Mouse (Mus musculus) intestine, postnatal 0 days (tissue): ENCODE data around the gene Ric3. TPM values are rescaled to one million over a fixed set of nuclear protein-coding genes. Genes with fewer than 3 reads are reported as not detected.

Source experiments
- ATAC-seq: fragments of 200-750 bp; cut with Nextera tagmentation; 2 replicates; pipeline ENCODE4 v1.8.0; 2017; ENCODE audit warnings: mild to moderate bottlenecking, moderate TSS enrichment, moderate library complexity
- H3K27ac ChIP-seq: fragments of 300-500 bp; sonication (generic); 2 replicates; pipeline ENCODE4 v1.5.1; 2014; ENCODE audit warnings: mild to moderate bottlenecking, low read depth, low read length, moderate library complexity
- H3K27me3 ChIP-seq: fragments of 300-500 bp; sonication (generic); replicated peaks from 2 replicates; pipeline ENCODE4 v1.6.1; 2014; ENCODE audit warnings: low read length, mixed read lengths; ENCODE audit not compliant: control insufficient read depth, insufficient read depth
- H3K36me3 ChIP-seq: fragments of 300-500 bp; sonication (generic); 2 replicates; pipeline ENCODE4 v1.6.1; 2014; ENCODE audit warnings: mild to moderate bottlenecking, moderate library complexity; ENCODE audit not compliant: control insufficient read depth, insufficient read depth
- H3K4me1 ChIP-seq: fragments of 300-500 bp; sonication (generic); replicated peaks from 2 replicates; pipeline ENCODE4 v1.6.1; 2014; ENCODE audit warnings: antibody characterized with exemption, low read length, mixed read lengths; ENCODE audit not compliant: control insufficient read depth, insufficient read depth
- H3K4me2 ChIP-seq: fragments of 300-500 bp; sonication (generic); replicated peaks from 2 replicates; pipeline ENCODE4 v1.6.1; 2014; ENCODE audit warnings: low read depth, mild to moderate bottlenecking, moderate library complexity
- H3K4me3 ChIP-seq: fragments of 300-500 bp; sonication (generic); 2 replicates; pipeline ENCODE4 v1.5.1; 2014; ENCODE audit warnings: low read depth, low read length
- H3K9ac ChIP-seq: fragments of 300-500 bp; sonication (generic); 2 replicates; pipeline ENCODE4 v1.6.1; 2014; ENCODE audit warnings: mild to moderate bottlenecking, low read depth, low read length
- H3K9me3 ChIP-seq: fragments of 300-500 bp; sonication (generic); 2 replicates; pipeline ENCODE4 v1.6.1; 2016; ENCODE audit warnings: mixed run types; ENCODE audit not compliant: control insufficient read depth
- CTCF ChIP-seq: sonication (generic); IDR thresholded peaks from 2 replicates; pipeline ENCODE4 v1.5.1; 2016; ENCODE audit warnings: low read depth, mild to moderate bottlenecking, control low read depth, antibody characterized with exemption, moderate library complexity
- WGBS: fragments of 180-500 bp; shearing (Covaris S2); extraction: QIAGEN DNeasy Blood & Tissue Kit; methylation state at CpG from one replicate; pipeline ENCODE4 v1.1.7; 2014; 5-methylcytosine and 5-hydroxymethylcytosine counted together
- polyA plus RNA-seq: library from polyadenylated mRNA; unstranded; fragments of >200 nt; fragmentation: Nextera tagmentation; extraction: Ambion mirVana; gene quantifications from 2 replicates; pipeline ENCODE4 v1.2.1, GENCODE M21; 2015

The Ric3 gene
- polyA plus RNA-seq, 1 experiment from 2014 or later, result 1.0 TPM

DNA sequence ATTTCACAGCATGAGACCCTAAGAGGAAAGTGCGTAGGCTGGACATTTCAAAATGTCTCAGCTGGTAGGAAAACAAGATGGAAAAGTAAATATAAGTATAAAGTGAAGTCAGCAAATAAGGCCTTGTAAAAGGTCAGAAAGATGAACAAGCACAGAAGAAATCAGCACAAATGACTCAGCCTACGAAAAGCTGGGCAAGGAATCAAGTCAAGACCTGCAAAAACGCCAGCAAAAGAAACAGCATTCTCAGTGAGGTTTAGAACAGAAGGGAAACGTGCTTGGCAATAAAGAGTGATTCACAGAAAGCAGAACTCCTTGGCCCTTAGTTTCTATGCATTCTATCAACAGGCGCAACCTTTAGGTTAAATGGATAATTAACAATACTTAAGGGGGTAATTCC is 10.8 kb downstream of the Ric3 start:
- WGBS, result 64% methylated on average over 5 of the region's 5 CpGs
- no peak overlapping the region for H3K4me3 ChIP-seq
- ATAC-seq, result no peak
- H3K9me3 ChIP-seq, result no peaks in the 10 kb centered on the region
- TF ChIP-seq CTCF, result no peak
- H3K27ac ChIP-seq, result no peak overlapping the region
- no peak overlapping the region for H3K4me2 ChIP-seq
- no peak overlapping the region for H3K9ac ChIP-seq
- H3K27me3 ChIP-seq, result no peaks in the 10 kb centered on the region
- no peaks in the 10 kb centered on the region for H3K4me1 ChIP-seq
- H3K36me3 ChIP-seq, result no peaks in the 10 kb centered on the region

- no peak overlapping the region for H3K9ac ChIP-seq
- no peaks in the 10 kb centered on the region for H3K4me1 ChIP-seq
- no peak overlapping the region for H3K4me2 ChIP-seq
- H3K4me3 ChIP-seq, result no peak overlapping the region
- WGBS, result 85% methylated on average over 4 of the region's 4 CpGs
- TF ChIP-seq CTCF, result no peak
- H3K9me3 ChIP-seq, result no peaks in the 10 kb centered on the region
- H3K27me3 ChIP-seq, result no peaks in the 10 kb centered on the region
- H3K27ac ChIP-seq, result no peak overlapping the region
- no peaks in the 10 kb centered on the region for H3K36me3 ChIP-seq
- no peak for ATAC-seq
These were observed 13.5 kb downstream of the Ric3 start for GRCm38 (mm10) chr7:109069641-109070040.

DNA sequence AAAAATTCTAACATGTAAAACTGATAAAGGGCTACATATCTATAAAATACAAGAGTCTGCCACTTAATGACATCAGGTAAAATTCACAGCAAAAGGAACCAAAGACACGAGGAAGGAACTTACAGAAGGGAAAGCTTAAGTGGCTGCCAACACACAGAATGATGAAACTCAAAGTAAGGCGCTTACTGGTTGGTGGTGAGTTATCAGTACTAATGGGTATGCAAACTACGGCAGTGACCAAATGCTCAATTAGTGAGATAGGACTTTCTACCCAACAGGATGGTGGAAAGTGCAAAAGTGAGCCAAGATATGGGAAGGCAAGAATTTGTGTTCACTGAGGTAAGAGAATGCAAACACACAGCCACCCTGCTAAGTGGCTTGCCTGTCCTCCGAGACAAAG is 23.6 kb downstream of the Ric3 start:
- H3K27ac ChIP-seq, result no peak overlapping the region
- WGBS, result 86% methylated on average over 4 of the region's 4 CpGs
- no peak for TF ChIP-seq CTCF
- H3K36me3 ChIP-seq, result no peaks in the 10 kb centered on the region
- H3K9me3 ChIP-seq, result no peaks in the 10 kb centered on the region
- H3K27me3 ChIP-seq, result no peaks in the 10 kb centered on the region
- H3K9ac ChIP-seq, result no peak overlapping the region
- no peak overlapping the region for H3K4me3 ChIP-seq
- no peak for ATAC-seq
- H3K4me1 ChIP-seq, result no peaks in the 10 kb centered on the region
- no peak overlapping the region for H3K4me2 ChIP-seq

- Histone ChIP-seq H3K9ac (no peak overlapping the region), H3K36me3 (no peaks in the 10 kb centered on the region), H3K4me1 (no peaks in the 10 kb centered on the region), H3K27ac (no peak overlapping the region), H3K4me3 (no peak overlapping the region), H3K27me3 (no peaks in the 10 kb centered on the region), H3K9me3 (no peaks in the 10 kb centered on the region), H3K4me2 (no peak overlapping the region)
- WGBS, result 79% methylated on average over 1 of the region's 1 CpGs
- no peak for TF ChIP-seq CTCF
- ATAC-seq, result no peak
These were observed 32.3 kb downstream of the Ric3 start for GRCm38 (mm10) chr7:109050831-109051230.

- Histone ChIP-seq H3K27ac (no peak overlapping the region), H3K9me3 (no peaks in the 10 kb centered on the region), H3K9ac (no peak overlapping the region), H3K36me3 (no peaks in the 10 kb centered on the region), H3K4me2 (no peak overlapping the region), H3K27me3 (no peaks in the 10 kb centered on the region), H3K4me3 (no peak overlapping the region), H3K4me1 (no peaks in the 10 kb centered on the region)
- WGBS, result 92% methylated on average over 2 of the region's 2 CpGs
- no peak for ATAC-seq
- no peak for TF ChIP-seq CTCF
These were observed 37.3 kb downstream of the Ric3 start for GRCm38 (mm10) chr7:109045876-109046275.

DNA sequence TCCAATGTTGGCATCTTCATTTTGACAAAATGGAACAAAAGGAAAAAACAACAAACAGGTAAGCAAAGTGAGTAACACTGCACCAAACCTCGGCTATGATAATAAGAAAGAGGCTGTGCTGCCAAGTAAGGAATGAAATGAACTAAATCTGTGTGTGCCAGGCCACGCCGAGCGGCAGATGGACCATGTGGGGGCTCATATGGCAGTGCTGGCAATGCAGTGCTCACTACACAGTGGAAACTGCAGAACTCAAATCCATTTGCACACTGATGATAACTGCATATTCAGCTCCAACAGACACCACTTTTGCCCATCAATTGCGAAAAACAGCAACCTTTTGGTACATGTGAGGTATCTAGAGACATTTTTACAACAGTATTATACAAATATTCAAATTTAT is 43.7 kb downstream of the Ric3 start:
- Histone ChIP-seq H3K9ac (no peak overlapping the region), H3K4me2 (no peak overlapping the region), H3K27ac (no peak overlapping the region), H3K9me3 (no peaks in the 10 kb centered on the region), H3K36me3 (no peaks in the 10 kb centered on the region), H3K27me3 (no peaks in the 10 kb centered on the region), H3K4me3 (no peak overlapping the region), H3K4me1 (no peaks in the 10 kb centered on the region)
- no peak for TF ChIP-seq CTCF
- WGBS, result 91% methylated on average over 5 of the region's 5 CpGs
- no peak for ATAC-seq

DNA sequence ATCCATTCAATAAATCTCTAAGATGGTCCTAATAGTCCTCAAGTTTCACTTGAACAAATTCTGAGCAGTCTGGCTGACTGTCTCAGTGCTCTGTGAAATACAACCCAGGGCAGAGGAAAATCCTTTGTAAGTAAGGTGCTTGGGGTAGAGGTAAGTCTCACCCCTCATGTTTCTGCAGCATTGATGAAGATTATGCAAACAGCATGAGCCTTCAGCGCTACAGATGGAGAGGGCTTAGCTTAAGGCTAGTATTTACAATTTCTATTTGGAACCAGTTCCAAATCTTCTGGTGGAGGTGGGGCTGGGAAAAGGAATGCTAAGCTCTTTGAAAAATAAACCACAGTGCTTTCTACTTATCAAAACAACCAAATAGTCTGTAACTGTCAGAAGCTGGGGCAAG is 44.1 kb downstream of the Ric3 start:
- H3K36me3 ChIP-seq, result no peaks in the 10 kb centered on the region
- no peak overlapping the region for H3K9ac ChIP-seq
- TF ChIP-seq CTCF, result no peak
- no peak overlapping the region for H3K4me2 ChIP-seq
- no peak for ATAC-seq
- no peaks in the 10 kb centered on the region for H3K9me3 ChIP-seq
- no peaks in the 10 kb centered on the region for H3K4me1 ChIP-seq
- 30% methylated on average over 1 of the region's 1 CpGs for WGBS
- H3K4me3 ChIP-seq, result no peak overlapping the region
- H3K27ac ChIP-seq, result no peak overlapping the region
- H3K27me3 ChIP-seq, result no peaks in the 10 kb centered on the region
